Mouse (Mus musculus): Measurements from ENCODE around the gene Mul1.

GRCm38 (mm10) chr4:138411011-138411410, 23.5 kb upstream of the Mul1 start:
- TF ChIP-seq GATA1 (IDR thresholded peaks at IDR 0.05; ENCODE audit: borderline replicate concordance, low read length): no peak
- TF ChIP-seq CTCF (IDR thresholded peaks at IDR 0.05; ENCODE audit: low read depth, low read length): no peak
- TF ChIP-seq GATA2 (IDR thresholded peaks at IDR 0.05; ENCODE audit: borderline replicate concordance, low read depth, low read length): no peak
- TF ChIP-seq TAL1 (conservative IDR thresholded peaks at IDR 0.05; ENCODE audit: low read depth, low read length): no peak

Data from G1E (cell line).